Mouse (Mus musculus) cerebellum, postnatal 4 days (tissue): ENCODE data around the gene Lbx2.

Experiments used
- DNase-seq, 2 experiments: peaks; one replicate each; pipeline ENCODE4 v3.0.0; 2022; ENCODE audit warnings: low spot score in 2 of 2, mixed read lengths in 1 of 2

Lbx2 gene

GRCm38 (mm10) chr6:83132176-83132919 is 46.2 kb downstream of the Lbx2 start:
- no peak for DNase-seq

DNA sequence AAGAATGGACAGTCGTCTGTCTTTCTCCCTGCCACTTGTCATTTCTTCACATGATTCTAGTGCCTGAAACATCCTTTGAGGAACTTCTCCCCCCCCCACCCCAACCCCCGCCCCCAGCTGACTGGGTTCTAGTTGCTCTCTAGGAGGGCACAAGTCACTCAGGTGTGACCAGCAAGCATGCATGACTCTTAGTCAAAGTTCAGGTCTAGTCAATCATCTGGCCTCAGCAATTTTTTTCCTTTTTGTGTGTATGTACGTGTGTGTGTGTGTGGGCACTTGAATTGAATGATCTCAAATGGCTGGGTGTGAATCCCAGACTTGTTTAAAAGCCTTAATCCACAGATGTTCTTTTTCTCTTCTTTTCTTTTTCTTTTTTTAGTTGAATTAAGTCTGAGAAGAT is 48.1 kb downstream of the Lbx2 start:
- DNase-seq = no peak

- DNase-seq = no peak
Observed at GRCm38 (mm10) chr6:83134951-83135513, 48.9 kb downstream of the Lbx2 start, which contains the start of gene Rtkn. Gene Rtkn (plus strand): TSS chr6:83135463.

DNA sequence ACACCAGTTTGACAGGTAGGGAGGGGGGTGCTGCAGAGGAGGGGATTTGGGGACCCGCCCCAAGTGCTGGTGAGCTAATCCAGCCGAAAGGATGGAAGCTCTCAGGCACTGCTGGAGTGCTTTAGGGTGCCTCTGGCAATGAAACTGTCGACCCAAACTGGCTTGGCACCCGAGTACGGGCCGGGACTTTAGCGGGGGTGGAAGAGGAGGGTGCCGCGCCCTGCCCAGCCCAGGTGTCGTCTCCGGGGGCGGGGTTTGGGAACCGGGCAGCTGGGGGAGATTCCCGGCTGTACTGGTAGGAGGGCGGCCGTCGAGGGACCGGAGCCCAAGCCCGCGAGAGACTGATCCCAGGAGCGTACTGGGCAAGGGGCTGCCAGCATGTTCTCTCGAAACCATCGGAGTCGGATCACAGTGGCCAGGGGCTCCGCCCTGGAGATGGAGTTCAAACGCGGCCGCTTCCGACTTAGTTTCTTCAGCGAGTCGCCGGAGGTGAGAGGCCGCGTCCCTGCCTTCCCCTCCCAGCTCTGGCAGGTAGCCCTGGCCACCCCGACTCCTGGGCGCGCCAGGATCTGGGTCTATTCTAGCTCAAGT is 49.5 kb downstream of the Lbx2 start:
- DNase-seq = no peak

DNA sequence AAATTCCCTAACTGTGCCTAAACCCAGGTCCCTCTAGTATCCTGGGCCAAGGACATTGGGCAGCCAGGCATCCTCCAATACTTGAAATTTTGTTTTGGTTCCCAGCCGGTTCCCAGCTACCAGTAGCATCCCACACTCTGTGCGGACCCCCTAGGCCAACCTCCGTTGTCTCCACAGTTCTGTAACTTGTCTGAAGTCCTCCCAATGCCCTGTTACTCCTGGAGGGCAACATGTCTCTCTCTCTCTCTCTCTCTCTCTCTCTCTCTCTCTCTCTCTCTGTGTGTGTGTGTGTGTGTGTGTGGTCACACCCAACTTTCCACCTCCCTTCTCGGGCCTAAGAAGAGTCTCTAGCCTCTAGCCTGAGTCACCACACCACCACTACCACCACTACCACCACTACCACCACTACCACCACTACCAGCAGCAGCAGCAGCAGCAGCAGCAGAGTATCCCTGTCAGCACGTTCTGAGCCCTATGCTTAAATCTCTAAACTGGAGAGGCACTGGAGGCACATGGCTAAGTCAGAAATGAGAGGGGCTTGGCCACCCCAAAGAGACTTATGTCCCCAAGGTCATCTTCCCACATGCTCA is 50.2 kb downstream of the Lbx2 start:
- DNase-seq = no peak

DNA sequence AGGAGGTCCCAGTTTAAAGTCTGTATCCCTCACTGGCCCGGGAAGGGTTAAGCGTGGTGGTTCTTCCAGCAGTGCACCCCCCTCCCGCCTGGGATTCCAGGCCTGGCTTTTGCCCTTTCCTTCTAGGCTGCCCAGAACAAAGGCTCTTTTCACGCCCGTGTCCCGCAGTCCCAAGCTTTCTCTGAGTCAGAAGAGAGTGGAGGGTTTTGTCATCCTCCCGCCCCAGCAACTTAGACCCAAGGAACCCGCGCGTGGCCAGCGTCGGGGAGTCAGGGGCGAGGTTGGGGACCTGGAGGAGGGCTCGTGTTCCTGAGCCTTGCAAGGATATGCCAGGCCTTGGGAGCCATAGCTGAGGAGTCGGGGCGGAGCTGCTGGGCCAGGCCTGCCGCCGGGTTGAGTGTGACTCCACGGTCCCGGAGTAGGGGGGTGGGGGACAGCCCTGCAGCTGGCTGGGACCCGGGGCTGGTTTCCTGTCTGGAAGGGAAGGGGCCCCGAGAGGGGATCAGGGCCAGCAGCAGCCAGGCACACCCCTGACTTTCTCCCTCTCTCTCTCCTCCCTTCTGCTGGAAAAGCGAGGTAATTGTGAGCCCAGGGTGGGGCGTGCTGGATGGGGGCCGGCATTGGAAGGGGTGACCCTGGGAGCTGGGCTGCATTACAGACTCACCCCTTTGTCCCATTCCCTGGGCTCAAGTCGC is 50.9 kb downstream of the Lbx2 start:
- DNase-seq = peak in 1 of 2 experiments; percentile 56

DNA sequence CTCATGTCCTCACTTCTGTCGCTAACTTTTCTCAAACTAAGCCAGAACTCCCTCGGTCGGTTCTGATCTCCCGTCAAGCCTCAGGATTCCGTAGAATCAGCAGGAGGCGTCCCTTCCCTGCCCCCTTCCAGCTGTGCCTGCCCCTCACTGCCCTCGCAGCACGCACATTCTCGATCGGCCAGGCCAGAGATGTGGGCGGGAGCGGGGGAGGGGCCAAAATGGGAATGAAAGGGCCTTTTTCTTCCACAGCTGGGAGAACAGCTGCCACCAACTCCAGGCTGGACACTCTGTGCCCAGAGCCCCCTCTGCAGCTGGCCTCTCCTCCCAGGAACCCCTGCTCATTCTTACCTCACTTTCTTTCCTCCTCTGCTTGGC is 51.4 kb downstream of the Lbx2 start:
- DNase-seq = no peak
